In genomic region chr4:121004679-121005078, GRCm38 (mm10) we compare ENCODE assay signal across 11 mouse cellular contexts. TPM values are rescaled to one million over a fixed set of nuclear protein-coding genes. Genes with fewer than 3 reads are reported as not detected.
A peak's percentile ranks its signal among the peaks of the same experiment; 100 is the strongest.
DNase-seq lines count a peak whose midpoint lies in the region; ATAC-seq and TF ChIP-seq lines count a peak whose summit lies in the region.
"Had no signal": no experiment of that assay in that cellular context is flagged by ENCODE, and none has a peak within 500 bp of the region (broad histone marks: within the 10 kb centered on the region; RNA-seq: fewer than 3 reads in every experiment).

No protein-coding gene starts in this region.

- H3K4me1 ChIP-seq in hindbrain, postnatal 0 days (ENCODE audit: insufficient read depth, low read length), result peaks cover 25% of the 10 kb centered on the region
- peaks cover 31% of the 10 kb centered on the region for H3K4me1 ChIP-seq in hindbrain, embryonic 12.5 days
- H3K4me1 ChIP-seq in bone marrow, adult 2 months (ENCODE audit: control insufficient read depth, insufficient read depth, low read length), result peaks cover 10% of the 10 kb centered on the region
- peaks cover 69% of the 10 kb centered on the region for H3K4me1 ChIP-seq in liver, postnatal 0 days (ENCODE audit: insufficient read depth)

- H3K27ac ChIP-seq in hindbrain, postnatal 0 days, result 0 out of 2 replicates have a peak overlapping the region, but pooled peaks have one; percentile 83
- H3K27ac ChIP-seq in hindbrain, embryonic 12.5 days, result no peak overlapping the region
- peak overlapping the region; percentile 47 for H3K27ac ChIP-seq in bone marrow, adult 2 months (ENCODE audit: control insufficient read depth, insufficient read depth, low read depth, low read length, poor library complexity)
- peak overlapping the region; percentile 66 for H3K27ac ChIP-seq in liver, postnatal 0 days (ENCODE audit: low read depth)
- H3K27ac ChIP-seq: stomach, postnatal 0 days had no signal

- H3K36me3 ChIP-seq in hindbrain, postnatal 0 days (ENCODE audit: insufficient read depth, low read length), result no peaks in the 10 kb centered on the region
- no peaks in the 10 kb centered on the region for H3K36me3 ChIP-seq in hindbrain, embryonic 12.5 days
- H3K36me3 ChIP-seq in liver, postnatal 0 days (replicated peaks; ENCODE audit: insufficient read depth, low read length), result 0 out of 2 replicates have a peak, but pooled peaks cover 4% of the 10 kb centered on the region
- H3K36me3 ChIP-seq: limb, embryonic 15.5 days had no signal

- intact Hi-C loops in left cerebral cortex, postnatal 4 days (cut with DNase I), result no loop called here

- no peak for TF ChIP-seq CTCF in hindbrain, postnatal 0 days (IDR thresholded peaks at IDR 0.05; ENCODE audit: low read depth)
- TF ChIP-seq CTCF in bone marrow, adult 2 months (IDR thresholded peaks at IDR 0.05; ENCODE audit: control insufficient read depth, insufficient read depth, low read length), result no peak
- TF ChIP-seq CTCF in liver, postnatal 0 days (IDR thresholded peaks at IDR 0.05; ENCODE audit: low read depth), result no peak

- WGBS in hindbrain, postnatal 0 days, result 81% methylated on average over 4 of the region's 4 CpGs
- WGBS in hindbrain, embryonic 12.5 days, result 86% methylated on average over 4 of the region's 4 CpGs
- WGBS in bone marrow, adult 2 months, result 6% methylated on average over 4 of the region's 4 CpGs
- WGBS in liver, postnatal 0 days (ENCODE audit: insufficient replicate concordance), result 25% methylated on average over 4 of the region's 4 CpGs

- no peak overlapping the region for H3K4me2 ChIP-seq in hindbrain, postnatal 0 days (ENCODE audit: low read depth, low read length)
- H3K4me2 ChIP-seq in hindbrain, embryonic 12.5 days (replicated peaks), result no peak overlapping the region
- peak overlapping the region; percentile 31; the same call in 1 of the 2 replicates for H3K4me2 ChIP-seq in liver, postnatal 0 days (ENCODE audit: low read depth, low read length)
- H3K4me2 ChIP-seq: limb, embryonic 15.5 days had no signal

- DNase-seq in hindbrain, postnatal 0 days (ENCODE audit: low spot score), result no peak
- DNase-seq in B cell, adult 2 months, result peak; percentile 67 to 70
- no peak for DNase-seq in liver, postnatal 0 days
- DNase-seq in adrenal gland, postnatal 10 days, result no peak
- DNase-seq in left cerebral cortex, postnatal 4 days, result no peak
- no peak for DNase-seq in cerebellum, postnatal 36 days

- H3K4me3 ChIP-seq in hindbrain, postnatal 0 days (ENCODE audit: low read length), result no peak overlapping the region
- H3K4me3 ChIP-seq in hindbrain, embryonic 12.5 days, result no peak overlapping the region
- no peak overlapping the region for H3K4me3 ChIP-seq in bone marrow, adult 2 months (replicated peaks; ENCODE audit: control insufficient read depth, low read depth, low read length)
- H3K4me3 ChIP-seq in liver, postnatal 0 days (ENCODE audit: low read depth, low read length), result no peak overlapping the region
- H3K4me3 ChIP-seq: limb, embryonic 15.5 days had no signal

- H3K9me3 ChIP-seq in hindbrain, postnatal 0 days (ENCODE audit: low read length), result no peaks in the 10 kb centered on the region
- no peaks in the 10 kb centered on the region for H3K9me3 ChIP-seq in hindbrain, embryonic 12.5 days (replicated peaks)
- no peaks in the 10 kb centered on the region for H3K9me3 ChIP-seq in liver, postnatal 0 days (ENCODE audit: low read length)
- H3K9me3 ChIP-seq: limb, embryonic 15.5 days had no signal

- ATAC-seq in hindbrain, postnatal 0 days, result no peak
- ATAC-seq in hindbrain, embryonic 12.5 days (ENCODE audit: low FRiP score), result no peak
- no peak for ATAC-seq in liver, postnatal 0 days
- ATAC-seq: Patski had no signal

- TF ChIP-seq EP300 in liver, postnatal 0 days (IDR thresholded peaks at IDR 0.05; ENCODE audit: low read depth), result no peak

- H3K27me3 ChIP-seq in hindbrain, postnatal 0 days (ENCODE audit: insufficient read depth, low read length), result no peaks in the 10 kb centered on the region
- H3K27me3 ChIP-seq in hindbrain, embryonic 12.5 days, result no peaks in the 10 kb centered on the region
- no peaks in the 10 kb centered on the region for H3K27me3 ChIP-seq in liver, postnatal 0 days (ENCODE audit: insufficient read depth, low read length)
- H3K27me3 ChIP-seq: limb, embryonic 15.5 days; Patski had no signal

- no peak overlapping the region for H3K9ac ChIP-seq in hindbrain, postnatal 0 days (replicated peaks; ENCODE audit: low read length)
- no peak overlapping the region for H3K9ac ChIP-seq in hindbrain, embryonic 12.5 days
- peak overlapping the region; percentile 13; the same call in 1 of the 2 replicates for H3K9ac ChIP-seq in liver, postnatal 0 days (replicated peaks)
- H3K9ac ChIP-seq: limb, embryonic 15.5 days had no signal

- TF ChIP-seq POLR2A in bone marrow, adult 2 months (IDR thresholded peaks at IDR 0.05; ENCODE audit: borderline replicate concordance, control insufficient read depth, low read depth, low read length), result no peak

RNA-seq across cellular contexts. Expression of gene Smap2, which starts 12.4 kb away (rescaled TPM):
- 78.4 and 79.8 TPM in 2 replicates for total RNA-seq in hindbrain, postnatal 0 days (2014; rRNA removed)
- polyA plus RNA-seq in hindbrain, postnatal 0 days (2015; fragmentation: Nextera tagmentation; extraction: Ambion mirVana), result 37.4 and 42.0 TPM in 2 replicates
- polyA plus RNA-seq in hindbrain, embryonic 12.5 days (2016; fragmentation: Nextera tagmentation; extraction: Ambion mirVana), result 36.2 and 41.7 TPM in 2 replicates
- 43.1 and 60.0 TPM in 2 replicates for polyA plus RNA-seq in bone marrow, adult 2 months (2011; ENCODE audit: insufficient read depth, insufficient read length, low replicate concordance, missing spikeins)
- polyA plus RNA-seq in liver, postnatal 0 days (2015; fragmentation: Nextera tagmentation; extraction: Ambion mirVana), result 14.9 and 17.1 TPM in 2 replicates
- 10 to 100 TPM; 34.1 to 34.4 TPM for total RNA-seq in adrenal gland, postnatal 10 days (2021)
- total RNA-seq in left cerebral cortex, postnatal 4 days (2021), result 100 to 1,000 TPM; 124 to 128 TPM

RNA-seq across cellular contexts. Expression of gene Col9a2, which starts 34.5 kb away (rescaled TPM):
- total RNA-seq in hindbrain, postnatal 0 days (2014; rRNA removed), result 39.8 and 43.5 TPM in 2 replicates
- polyA plus RNA-seq in hindbrain, postnatal 0 days (2015; fragmentation: Nextera tagmentation; extraction: Ambion mirVana), result 22.8 and 23.8 TPM in 2 replicates
- 55.6 and 63.0 TPM in 2 replicates for polyA plus RNA-seq in hindbrain, embryonic 12.5 days (2016; fragmentation: Nextera tagmentation; extraction: Ambion mirVana)
- not detected in 2 replicates for polyA plus RNA-seq in bone marrow, adult 2 months (2011; ENCODE audit: insufficient read depth, insufficient read length, low replicate concordance, missing spikeins)
- polyA plus RNA-seq in liver, postnatal 0 days (2015; fragmentation: Nextera tagmentation; extraction: Ambion mirVana), result 0.34 and 0.44 TPM in 2 replicates
- total RNA-seq in adrenal gland, postnatal 10 days (2021), result 1 to 10 TPM; 1.3 to 2.3 TPM
- 10 to 100 TPM; 11.0 to 12.1 TPM for total RNA-seq in left cerebral cortex, postnatal 4 days (2021)

RNA-seq across cellular contexts. Expression of gene Zfp69, which starts 53.2 kb away (rescaled TPM):
- 1.8 and 2.8 TPM in 2 replicates for total RNA-seq in hindbrain, postnatal 0 days (2014; rRNA removed)
- polyA plus RNA-seq in hindbrain, postnatal 0 days (2015; fragmentation: Nextera tagmentation; extraction: Ambion mirVana), result 4.5 and 4.8 TPM in 2 replicates
- 10.1 and 10.6 TPM in 2 replicates for polyA plus RNA-seq in hindbrain, embryonic 12.5 days (2016; fragmentation: Nextera tagmentation; extraction: Ambion mirVana)
- 2.4 and 3.6 TPM in 2 replicates for polyA plus RNA-seq in bone marrow, adult 2 months (2011; ENCODE audit: insufficient read depth, insufficient read length, low replicate concordance, missing spikeins)
- polyA plus RNA-seq in liver, postnatal 0 days (2015; fragmentation: Nextera tagmentation; extraction: Ambion mirVana), result 1.7 and 1.8 TPM in 2 replicates
- total RNA-seq in adrenal gland, postnatal 10 days (2021), result 1 to 10 TPM; 3.5 to 3.6 TPM
- 1 to 10 TPM; 4.0 to 4.1 TPM for total RNA-seq in left cerebral cortex, postnatal 4 days (2021)

Comparison
In these comparisons a context has a peak if more than half of its experiments do, and no peak if none do; other contexts are left out.
1. DNase-seq: peak in B cell, adult 2 months (2 of 2); none in hindbrain, postnatal 0 days (single experiment), liver, postnatal 0 days (single experiment), adrenal gland, postnatal 10 days (single experiment), left cerebral cortex, postnatal 4 days (single experiment) and cerebellum, postnatal 36 days (0 of 2).
2. RNA of gene Col9a2, which starts 34.5 kb away (polyA plus RNA-seq): 55.6 to 63.0 TPM in hindbrain, embryonic 12.5 days and 22.8 to 23.8 TPM in hindbrain, postnatal 0 days; 0.34 to 0.44 TPM in liver, postnatal 0 days and not detected in bone marrow, adult 2 months; every median in the first group is over 10 times any median in the second.